Mouse (Mus musculus): ENCODE results near the gene Ccdc102a.

DNA sequence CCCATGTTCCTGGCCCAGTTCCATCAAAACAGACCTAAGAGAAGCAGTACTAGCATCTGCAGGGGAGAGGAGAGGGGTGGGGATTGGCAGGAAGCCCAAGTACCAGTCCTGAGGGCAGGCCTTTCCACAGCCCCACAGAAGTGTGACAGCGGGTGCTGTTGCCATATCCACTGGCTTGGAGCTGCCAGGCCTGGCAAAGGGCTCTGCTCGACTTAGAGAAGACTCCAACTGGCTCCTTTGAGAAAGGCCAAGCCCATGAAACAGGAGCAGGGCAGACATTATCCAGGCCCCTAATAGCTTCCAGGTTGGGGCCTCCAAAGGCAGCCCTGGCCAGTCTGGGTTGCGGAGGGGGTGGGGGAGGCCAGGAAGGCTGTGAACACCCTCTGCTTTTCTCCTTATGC, 3.2 kb downstream of the Ccdc102a start:
- no peak for TF ChIP-seq POLR2A (IDR thresholded peaks at IDR 0.05; ENCODE audit: insufficient read depth, low read length)
- no peak for TF ChIP-seq CTCF (IDR thresholded peaks at IDR 0.05; ENCODE audit: low read depth, low read length)

Data from ES-Bruce4 (cell line).